Mouse (Mus musculus) hindbrain, embryonic 15.5 days (tissue): ENCODE measurements around the gene Sox2. TPM values are rescaled to one million over a fixed set of nuclear protein-coding genes. Genes with fewer than 3 reads are reported as not detected.

Experiments used
- ATAC-seq: fragments of 200-750 bp; cut with Nextera tagmentation; 2 replicates; pipeline ENCODE4 v1.8.0; 2017; ENCODE audit warnings: low read depth, moderate number of reproducible peaks, moderate TSS enrichment; ENCODE audit not compliant: low FRiP score
- H3K27ac ChIP-seq: fragments of 300-500 bp; sonication (generic); replicated peaks from 2 replicates; pipeline ENCODE4 v1.5.1; 2015; ENCODE audit warnings: mild to moderate bottlenecking, inconsistent platforms
- H3K27me3 ChIP-seq: fragments of 300-500 bp; sonication (generic); 2 replicates; pipeline ENCODE4 v1.6.1; 2015; ENCODE audit warnings: control low read depth, inconsistent platforms
- H3K36me3 ChIP-seq: fragments of 300-500 bp; sonication (generic); 2 replicates; pipeline ENCODE4 v1.6.1; 2015; ENCODE audit warnings: control low read depth, inconsistent platforms
- H3K4me1 ChIP-seq: fragments of 300-500 bp; sonication (generic); replicated peaks from 2 replicates; pipeline ENCODE4 v1.6.1; 2015; ENCODE audit warnings: control low read depth, inconsistent platforms
- H3K4me2 ChIP-seq: fragments of 300-500 bp; sonication (generic); 2 replicates; pipeline ENCODE4 v1.6.1; 2015; ENCODE audit warnings: moderate library complexity, mild to moderate bottlenecking, inconsistent platforms
- H3K4me3 ChIP-seq: fragments of 300-500 bp; sonication (generic); 2 replicates; pipeline ENCODE4 v1.5.1; 2015; ENCODE audit warnings: mild to moderate bottlenecking, inconsistent platforms
- H3K9ac ChIP-seq: fragments of 300-500 bp; sonication (generic); 2 replicates; pipeline ENCODE4 v1.6.1; 2015; ENCODE audit warnings: inconsistent platforms
- H3K9me3 ChIP-seq: fragments of 300-500 bp; sonication (generic); 2 replicates; pipeline ENCODE4 v1.6.1; 2016; ENCODE audit warnings: control low read depth, inconsistent platforms
- WGBS: fragments of 180-500 bp; shearing (Covaris S2); methylation state at CpG from one replicate; pipeline ENCODE4 v1.1.7; 2015; 5-methylcytosine and 5-hydroxymethylcytosine counted together
- polyA plus RNA-seq: library from polyadenylated mRNA; unstranded; fragments of >200 nt; fragmentation: Nextera tagmentation; extraction: Ambion mirVana; gene quantifications from 2 replicates; pipeline ENCODE4 v1.2.1, GENCODE M21; 2015

Gene Sox2
- polyA plus RNA-seq, 1 experiment from 2014 or later: 19.2 TPM

GRCm38 (mm10) chr3:34662712-34663655, 12.8 kb downstream of the Sox2 start:
- H3K27me3 ChIP-seq: peaks cover 57% of the 10 kb centered on the region
- WGBS: under 1% methylated on average over 53 of the region's 53 CpGs
- H3K9ac ChIP-seq: peak overlapping the region; percentile 42
- H3K27ac ChIP-seq: peak overlapping the region; percentile 87
- H3K36me3 ChIP-seq: no peaks in the 10 kb centered on the region
- ATAC-seq: no peak
- peak overlapping the region; percentile 31 for H3K4me3 ChIP-seq
- H3K4me1 ChIP-seq: peaks cover 19% of the 10 kb centered on the region
- peak overlapping the region; percentile 61 for H3K4me2 ChIP-seq
- H3K9me3 ChIP-seq: no peaks in the 10 kb centered on the region

GRCm38 (mm10) chr3:34663701-34664635, 13.8 kb downstream of the Sox2 start:
- H3K4me3 ChIP-seq: peak overlapping the region; percentile 31
- under 1% methylated on average over 58 of the region's 58 CpGs for WGBS
- H3K27me3 ChIP-seq: peaks cover 54% of the 10 kb centered on the region
- H3K4me1 ChIP-seq: peaks cover 25% of the 10 kb centered on the region
- H3K9me3 ChIP-seq: no peaks in the 10 kb centered on the region
- H3K36me3 ChIP-seq: no peaks in the 10 kb centered on the region
- H3K4me2 ChIP-seq: peak overlapping the region; percentile 61
- peak overlapping the region; percentile 42 for H3K9ac ChIP-seq
- peak overlapping the region; percentile 87 for H3K27ac ChIP-seq
- peak; percentile 49 for ATAC-seq

GRCm38 (mm10) chr3:34664636-34665531, 14.7 kb downstream of the Sox2 start:
- WGBS: 1% methylated on average over 31 of the region's 31 CpGs
- Histone ChIP-seq H3K36me3 (no peaks in the 10 kb centered on the region), H3K27ac (peak overlapping the region; percentile 87), H3K4me3 (peak overlapping the region; percentile 31), H3K9me3 (no peaks in the 10 kb centered on the region), H3K27me3 (peaks cover 54% of the 10 kb centered on the region), H3K4me2 (peak overlapping the region; percentile 61), H3K4me1 (peaks cover 25% of the 10 kb centered on the region), H3K9ac (peak overlapping the region; percentile 22; the same call in 1 of the 2 replicates)
- no peak for ATAC-seq

GRCm38 (mm10) chr3:34665751-34666665, 15.8 kb downstream of the Sox2 start:
- WGBS: 7% methylated on average over 10 of the region's 10 CpGs
- peaks cover 25% of the 10 kb centered on the region for H3K4me1 ChIP-seq
- peak; percentile 42; the same call in 1 of the 2 replicates for ATAC-seq
- H3K4me3 ChIP-seq: no peak overlapping the region
- H3K4me2 ChIP-seq: peak overlapping the region; percentile 61
- peaks cover 55% of the 10 kb centered on the region for H3K27me3 ChIP-seq
- no peaks in the 10 kb centered on the region for H3K36me3 ChIP-seq
- H3K9ac ChIP-seq: no peak overlapping the region
- peak overlapping the region; percentile 87 for H3K27ac ChIP-seq
- H3K9me3 ChIP-seq: no peaks in the 10 kb centered on the region

- Histone ChIP-seq H3K9ac (no peak overlapping the region), H3K4me1 (peaks cover 20% of the 10 kb centered on the region), H3K4me2 (no peak overlapping the region), H3K36me3 (no peaks in the 10 kb centered on the region), H3K4me3 (no peak overlapping the region), H3K9me3 (no peaks in the 10 kb centered on the region), H3K27ac (peak overlapping the region; percentile 54), H3K27me3 (peaks cover 55% of the 10 kb centered on the region)
- no peak for ATAC-seq
- 35% methylated on average over 2 of the region's 2 CpGs for WGBS
Observed at GRCm38 (mm10) chr3:34667180-34667579, 17.0 kb downstream of the Sox2 start.

GRCm38 (mm10) chr3:34667881-34668817, 17.9 kb downstream of the Sox2 start:
- no peak for ATAC-seq
- 6% methylated on average over 18 of the region's 18 CpGs for WGBS
- Histone ChIP-seq H3K4me3 (no peak overlapping the region), H3K36me3 (no peaks in the 10 kb centered on the region), H3K9ac (no peak overlapping the region), H3K27ac (0 out of 2 replicates have a peak overlapping the region, but pooled peaks have one; percentile 17), H3K4me1 (peaks cover 20% of the 10 kb centered on the region), H3K4me2 (no peak overlapping the region), H3K9me3 (no peaks in the 10 kb centered on the region), H3K27me3 (peaks cover 58% of the 10 kb centered on the region)

GRCm38 (mm10) chr3:34671024-34671660, 20.9 kb downstream of the Sox2 start:
- H3K9ac ChIP-seq: no peak overlapping the region
- H3K9me3 ChIP-seq: no peaks in the 10 kb centered on the region
- H3K27me3 ChIP-seq: peaks cover 42% of the 10 kb centered on the region
- H3K4me3 ChIP-seq: no peak overlapping the region
- no peaks in the 10 kb centered on the region for H3K36me3 ChIP-seq
- no peak for ATAC-seq
- 0 out of 2 replicates have a peak overlapping the region, but pooled peaks have one; percentile 2 for H3K4me2 ChIP-seq
- no peak overlapping the region; the same call in 1 of the 2 replicates for H3K27ac ChIP-seq
- 14% methylated on average over 15 of the region's 15 CpGs for WGBS
- 0 out of 2 replicates have a peak, but pooled peaks cover 11% of the 10 kb centered on the region for H3K4me1 ChIP-seq

- Histone ChIP-seq H3K36me3 (no peaks in the 10 kb centered on the region), H3K27me3 (no peaks in the 10 kb centered on the region), H3K4me3 (no peak overlapping the region), H3K4me2 (no peak overlapping the region), H3K27ac (no peak overlapping the region), H3K4me1 (no peaks in the 10 kb centered on the region), H3K9ac (no peak overlapping the region), H3K9me3 (no peaks in the 10 kb centered on the region)
- ATAC-seq: no peak
- 11% methylated on average over 7 of the region's 7 CpGs for WGBS
Observed at GRCm38 (mm10) chr3:34678840-34679239, 28.6 kb downstream of the Sox2 start.

GRCm38 (mm10) chr3:34679439-34679838, 29.2 kb downstream of the Sox2 start:
- Histone ChIP-seq H3K4me2 (no peak overlapping the region), H3K36me3 (no peaks in the 10 kb centered on the region), H3K4me1 (no peaks in the 10 kb centered on the region), H3K9ac (no peak overlapping the region), H3K9me3 (no peaks in the 10 kb centered on the region), H3K27ac (no peak overlapping the region), H3K27me3 (no peaks in the 10 kb centered on the region), H3K4me3 (no peak overlapping the region)
- WGBS: 13% methylated on average over 2 of the region's 2 CpGs
- ATAC-seq: no peak
